Mouse (Mus musculus) heart, postnatal 25 days (tissue): ENCODE measurements at regions not wholly inside any gene's neighbourhood (a gene's known extent, or its start where the extent isn't known, plus 50 kb on each side); places are given as distances from the start of the nearest gene placed in this dataset.

ENCODE experiments used
- DNase-seq: peaks from one replicate; pipeline ENCODE4 v3.0.0; 2022; ENCODE audit warnings: low spot score
- intact Hi-C: fragments of 180-260 bp; cut with DNase I; formaldehyde crosslinking; loops from one replicate; pipeline ENCODE4 v1.15.1; 2025
- microRNA-seq: library from miRNA; unstranded; fragments of <30 nt; microRNA quantifications from one replicate; pipeline ENCODE4 v1.2.0, GENCODE M21; 2022

GRCm38 (mm10) chr9:89802658-89803057 lies 64.4 kb upstream of the Ankrd34c start:
- DNase-seq: no peak
- intact Hi-C loops: no loop called here

GRCm38 (mm10) chr9:89793018-89793417 lies 54.7 kb upstream of the Ankrd34c start:
- intact Hi-C loops: loop anchor here (5.0 kb wide), 1 partner anchor 86 kb away; the partner anchor contains the start of gene Tmed3

GRCm38 (mm10) chr9:89789926-89790325 lies 51.7 kb upstream of the Ankrd34c start:
- intact Hi-C loops: loop anchor here (5.0 kb wide), 1 partner anchor 83 kb away; the partner anchor contains the start of gene Tmed3
- DNase-seq: no peak

More at GRCm38 (mm10) chr9:89793018-89793417, 54.7 kb upstream of the Ankrd34c start:
- no peak for DNase-seq

- DNase-seq: no peak
- intact Hi-C loops: no loop called here
These were observed 50.4 kb upstream of the Ankrd34c start for GRCm38 (mm10) chr9:89788651-89789050.

Small RNA genes in the stretch of these regions (microRNA-seq; reads per million reads assigned to microRNA genes)
- gene Mir184: 109 reads per million, percentile 58 among the genes with 10 or more reads in this experiment
